Mouse (Mus musculus) lung, adult 10 weeks (tissue): Measurements from ENCODE around the gene Etaa1. TPM values are rescaled to one million over a fixed set of nuclear protein-coding genes. Genes with fewer than 3 reads are reported as not detected.

ENCODE experiments used
- polyA plus RNA-seq: library from polyadenylated mRNA; stranded (reverse); fragments of 350-450 nt; fragmentation: Illumina TruSeq; extraction: RNeasy Lipid Tissue Mini Kit (QIAGEN cat#74804); gene quantifications from one replicate; pipeline ENCODE4 v1.2.3, GENCODE M21; 2014; ENCODE audit warnings: low read depth, low replicate concordance; ENCODE audit not compliant: insufficient read depth

The Etaa1 gene
- 4.5 TPM for polyA plus RNA-seq

GRCm38 (mm10) chr11:17953231-17954134 is at the start of gene Etaa1:
Etaa1 (minus strand) TSS chr11:17953875.

